Mouse (Mus musculus): ENCODE data around the gene Cntn4. TPM values are rescaled to one million over a fixed set of nuclear protein-coding genes. Genes with fewer than 3 reads are reported as not detected.
"Not testable (repeated sequence)": the region's sequence is repeated elsewhere in the genome, so short reads cannot be mapped to it uniquely, and the experiment has no call there.

Cntn4 gene
- polyA plus RNA-seq, 1 experiment: 0.15 TPM

DNA sequence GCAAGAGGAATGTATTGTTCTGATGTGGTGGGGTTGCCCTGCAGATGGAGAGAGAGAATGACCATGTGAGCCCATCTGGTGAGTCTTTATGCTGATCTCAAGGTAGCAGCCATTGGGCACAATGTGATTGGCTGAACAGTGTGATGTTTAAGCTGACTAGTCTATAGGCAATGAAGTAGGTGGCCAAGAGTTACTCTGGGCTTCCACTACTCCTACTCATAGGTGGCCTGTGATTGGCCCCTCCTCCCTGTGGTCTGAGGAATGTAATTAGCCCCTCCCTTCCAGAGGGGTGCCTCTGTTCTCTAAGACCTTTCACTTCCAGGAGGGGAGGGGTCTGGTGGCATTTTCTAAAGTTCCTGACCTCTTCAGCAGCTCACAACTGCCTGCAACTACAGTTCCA lies 663.7 kb downstream of the Cntn4 start:
- TF ChIP-seq POLR2A (IDR thresholded peaks at IDR 0.05; ENCODE audit: control insufficient read depth, low read depth, low read length) (no peak), CTCF (IDR thresholded peaks at IDR 0.05; ENCODE audit: control insufficient read depth, insufficient read depth, insufficient replicate concordance, low read depth, low read length) (no peak)
- Histone ChIP-seq H3K36me3 (ENCODE audit: control insufficient read depth, insufficient read depth, low read length) (no peaks in the 10 kb centered on the region), H3K27me3 (ENCODE audit: control insufficient read depth, insufficient read depth, low read length) (no peaks in the 10 kb centered on the region), H3K27ac (ENCODE audit: control insufficient read depth, insufficient read depth, low read depth, low read length) (no peak overlapping the region), H3K4me3 (ENCODE audit: control insufficient read depth, low read depth, low read length) (no peak overlapping the region), H3K4me1 (ENCODE audit: control insufficient read depth, insufficient read depth, low read length) (no peaks in the 10 kb centered on the region)

DNA sequence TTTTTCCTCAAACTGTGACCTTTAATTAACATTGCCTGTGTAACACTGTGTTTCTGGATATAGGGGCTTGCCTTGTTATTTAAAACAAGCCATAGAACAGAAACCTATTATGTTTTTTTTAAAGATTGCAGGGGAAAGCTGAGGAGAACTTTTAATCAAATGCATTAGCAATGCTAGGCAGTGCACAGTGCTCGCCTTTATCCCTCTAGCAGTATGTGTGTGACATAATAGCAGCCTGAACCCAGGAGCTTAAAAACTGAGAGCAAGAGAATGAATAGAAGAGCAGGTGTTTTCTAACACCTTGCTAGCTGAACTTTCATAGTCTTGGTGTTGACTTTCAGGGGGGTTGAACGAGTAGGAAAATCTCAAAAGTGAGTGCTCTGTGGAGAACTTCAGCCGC lies 672.6 kb downstream of the Cntn4 start:
- Histone ChIP-seq H3K27ac (ENCODE audit: control insufficient read depth, insufficient read depth, low read depth, low read length) (no peak overlapping the region), H3K4me3 (ENCODE audit: control insufficient read depth, low read depth, low read length) (no peak overlapping the region), H3K4me1 (ENCODE audit: control insufficient read depth, insufficient read depth, low read length) (no peaks in the 10 kb centered on the region), H3K27me3 (ENCODE audit: control insufficient read depth, insufficient read depth, low read length) (no peaks in the 10 kb centered on the region), H3K36me3 (ENCODE audit: control insufficient read depth, insufficient read depth, low read length) (no peaks in the 10 kb centered on the region)
- TF ChIP-seq CTCF (IDR thresholded peaks at IDR 0.05; ENCODE audit: control insufficient read depth, insufficient read depth, insufficient replicate concordance, low read depth, low read length) (no peak), POLR2A (IDR thresholded peaks at IDR 0.05; ENCODE audit: control insufficient read depth, low read depth, low read length) (no peak)

DNA sequence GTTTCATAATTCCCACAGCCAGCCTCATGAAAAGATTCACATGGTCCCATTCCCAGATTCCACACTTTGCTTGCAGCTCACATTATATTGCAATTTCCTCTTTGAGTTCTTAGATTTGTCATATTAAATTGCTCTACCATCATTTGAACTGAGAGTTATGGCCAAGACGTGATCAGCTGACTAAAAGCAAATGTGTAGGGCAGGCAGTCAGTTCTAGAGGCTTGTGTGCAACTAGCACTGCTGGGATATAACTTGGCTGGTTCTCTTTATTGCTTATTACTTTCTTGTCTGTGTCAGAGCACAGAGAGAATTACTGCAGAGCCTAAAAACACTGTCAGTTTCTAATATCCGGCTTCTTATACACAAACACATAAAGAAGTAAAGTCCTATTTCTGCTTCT lies 673.9 kb downstream of the Cntn4 start:
- TF ChIP-seq POLR2A (IDR thresholded peaks at IDR 0.05; ENCODE audit: control insufficient read depth, low read depth, low read length) (no peak), CTCF (IDR thresholded peaks at IDR 0.05; ENCODE audit: control insufficient read depth, insufficient read depth, insufficient replicate concordance, low read depth, low read length) (no peak)
- H3K27me3 ChIP-seq (ENCODE audit: control insufficient read depth, insufficient read depth, low read length): no peaks in the 10 kb centered on the region
- no peak overlapping the region for H3K27ac ChIP-seq (ENCODE audit: control insufficient read depth, insufficient read depth, low read depth, low read length)

DNA sequence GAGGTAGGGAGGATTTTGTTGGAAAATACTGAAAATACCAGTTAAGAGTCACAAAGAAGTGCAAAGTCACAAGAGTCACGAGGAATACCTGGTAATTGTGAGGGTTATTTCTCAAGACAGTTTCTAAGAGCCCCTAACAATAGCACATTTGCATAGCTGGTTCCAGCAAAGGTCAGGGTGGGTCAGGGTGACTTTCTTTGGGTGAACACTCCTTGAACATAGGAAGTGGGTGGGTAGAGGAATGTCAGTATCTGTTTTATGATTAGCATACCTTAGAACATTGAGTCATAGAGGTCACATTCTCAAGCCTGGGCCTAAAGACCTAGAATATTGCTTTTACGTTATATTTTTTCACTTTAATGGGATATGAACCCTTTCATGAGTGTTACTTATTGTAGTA lies 681.3 kb downstream of the Cntn4 start:
- H3K36me3 ChIP-seq (ENCODE audit: control insufficient read depth, insufficient read depth, low read length); H3K27ac ChIP-seq (ENCODE audit: control insufficient read depth, insufficient read depth, low read depth, low read length); H3K4me1 ChIP-seq (ENCODE audit: control insufficient read depth, insufficient read depth, low read length); H3K27me3 ChIP-seq (ENCODE audit: control insufficient read depth, insufficient read depth, low read length); H3K4me3 ChIP-seq (ENCODE audit: control insufficient read depth, low read depth, low read length): not testable (repeated sequence)

More for the DNA sequence above, 673.9 kb downstream of the Cntn4 start:
- Histone ChIP-seq H3K4me3 (ENCODE audit: control insufficient read depth, low read depth, low read length) (no peak overlapping the region), H3K36me3 (ENCODE audit: control insufficient read depth, insufficient read depth, low read length) (no peaks in the 10 kb centered on the region), H3K4me1 (ENCODE audit: control insufficient read depth, insufficient read depth, low read length) (no peaks in the 10 kb centered on the region)

DNA sequence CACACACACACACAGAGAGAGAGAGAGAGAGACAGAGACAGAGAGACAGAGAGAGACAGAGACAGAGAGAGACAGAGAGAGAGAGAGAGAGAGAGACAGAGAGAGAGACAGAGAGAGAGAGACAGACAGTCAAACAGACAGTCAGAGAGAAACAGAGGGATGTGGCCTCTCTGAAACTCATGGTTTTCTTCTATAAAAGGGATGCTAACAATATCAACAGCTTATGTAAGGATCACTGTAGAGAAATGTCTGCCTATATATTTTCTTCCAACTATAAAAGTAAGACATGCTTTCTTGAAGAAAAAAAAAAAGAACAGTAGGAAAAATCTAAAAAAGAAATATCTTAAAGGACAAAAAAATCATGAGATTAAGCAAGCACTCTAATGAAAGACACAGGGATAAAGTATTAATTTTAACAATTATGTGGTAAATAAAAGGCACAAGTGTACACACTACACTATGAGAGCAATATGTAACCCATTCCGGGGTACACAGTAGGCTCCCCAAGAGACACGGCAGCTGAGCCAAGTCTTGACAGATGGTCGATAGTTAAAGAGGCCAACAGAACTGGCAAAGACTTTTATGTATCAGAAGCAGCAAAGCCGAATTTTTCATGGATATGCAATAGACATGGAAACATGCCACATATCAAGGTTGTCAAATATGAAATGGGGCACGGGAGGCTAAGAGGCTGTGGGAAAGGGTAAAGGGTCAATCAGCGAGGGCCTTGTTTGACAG lies 704.0 kb downstream of the Cntn4 start:
- Histone ChIP-seq H3K27ac (ENCODE audit: control insufficient read depth, insufficient read depth, low read depth, low read length) (no peak overlapping the region), H3K4me1 (ENCODE audit: control insufficient read depth, insufficient read depth, low read length) (no peaks in the 10 kb centered on the region), H3K4me3 (ENCODE audit: control insufficient read depth, low read depth, low read length) (no peak overlapping the region), H3K27me3 (ENCODE audit: control insufficient read depth, insufficient read depth, low read length) (no peaks in the 10 kb centered on the region), H3K36me3 (ENCODE audit: control insufficient read depth, insufficient read depth, low read length) (no peaks in the 10 kb centered on the region)
- no peak for TF ChIP-seq CTCF (IDR thresholded peaks at IDR 0.05; ENCODE audit: control insufficient read depth, insufficient read depth, insufficient replicate concordance, low read depth, low read length)
- no peak for TF ChIP-seq POLR2A (IDR thresholded peaks at IDR 0.05; ENCODE audit: control insufficient read depth, low read depth, low read length)

DNA sequence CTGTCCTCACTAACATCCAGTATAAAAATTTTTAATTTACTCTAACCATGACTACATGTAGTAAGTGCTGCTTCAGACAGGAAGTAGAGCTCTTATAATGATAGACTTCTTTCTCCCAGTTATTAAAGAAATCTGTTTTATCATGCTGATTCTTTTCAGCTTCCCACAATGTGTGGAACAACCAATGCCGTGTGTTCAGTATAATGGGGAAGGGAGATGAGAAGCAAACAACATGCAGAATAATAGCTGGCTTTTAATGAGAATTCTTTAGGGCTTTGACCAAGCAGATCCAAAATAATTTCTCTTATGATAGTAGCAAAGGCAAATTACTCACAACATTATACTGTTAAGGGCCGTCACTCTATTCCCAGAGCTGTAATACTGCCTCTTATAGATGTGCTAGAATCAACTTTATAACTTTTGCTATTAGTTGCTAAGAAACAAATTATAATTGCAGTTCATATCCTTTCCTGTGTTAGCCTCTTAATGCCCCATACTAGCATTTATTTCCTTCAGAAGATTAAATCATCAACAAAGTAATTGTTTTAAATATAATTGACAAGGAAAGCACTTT lies 710.5 kb downstream of the Cntn4 start:
- H3K27ac ChIP-seq (ENCODE audit: control insufficient read depth, insufficient read depth, low read depth, low read length): no peak overlapping the region
- TF ChIP-seq CTCF (IDR thresholded peaks at IDR 0.05; ENCODE audit: control insufficient read depth, insufficient read depth, insufficient replicate concordance, low read depth, low read length) (no peak), POLR2A (IDR thresholded peaks at IDR 0.05; ENCODE audit: control insufficient read depth, low read depth, low read length) (no peak)
- no peaks in the 10 kb centered on the region for H3K4me1 ChIP-seq (ENCODE audit: control insufficient read depth, insufficient read depth, low read length)
- H3K36me3 ChIP-seq (ENCODE audit: control insufficient read depth, insufficient read depth, low read length): no peaks in the 10 kb centered on the region
- H3K27me3 ChIP-seq (ENCODE audit: control insufficient read depth, insufficient read depth, low read length): no peaks in the 10 kb centered on the region
- H3K4me3 ChIP-seq (ENCODE audit: control insufficient read depth, low read depth, low read length): no peak overlapping the region

DNA sequence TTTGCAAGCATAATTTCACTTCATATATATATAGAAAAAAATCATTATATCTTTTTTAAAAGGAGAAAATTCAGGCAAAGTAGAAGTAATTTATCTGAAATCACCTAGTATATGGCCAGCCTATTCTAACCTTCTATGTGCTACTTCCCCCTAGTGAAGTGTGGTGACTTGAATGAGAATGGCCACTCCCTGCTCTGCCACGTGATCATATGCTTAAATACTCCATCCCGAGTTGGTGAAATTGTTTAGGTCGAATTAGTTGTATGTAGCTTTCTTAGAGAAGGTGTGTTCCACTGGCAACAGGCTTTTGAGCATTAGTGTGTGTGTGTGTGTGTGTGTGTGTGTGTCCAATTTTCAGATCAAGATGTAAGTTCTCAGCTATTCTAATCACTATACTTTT lies 730.6 kb downstream of the Cntn4 start:
- TF ChIP-seq CTCF (IDR thresholded peaks at IDR 0.05; ENCODE audit: control insufficient read depth, insufficient read depth, insufficient replicate concordance, low read depth, low read length): no peak
- no peak overlapping the region for H3K27ac ChIP-seq (ENCODE audit: control insufficient read depth, insufficient read depth, low read depth, low read length)
- no peaks in the 10 kb centered on the region for H3K27me3 ChIP-seq (ENCODE audit: control insufficient read depth, insufficient read depth, low read length)
- H3K4me3 ChIP-seq (ENCODE audit: control insufficient read depth, low read depth, low read length): no peak overlapping the region
- no peaks in the 10 kb centered on the region for H3K4me1 ChIP-seq (ENCODE audit: control insufficient read depth, insufficient read depth, low read length)
- no peaks in the 10 kb centered on the region for H3K36me3 ChIP-seq (ENCODE audit: control insufficient read depth, insufficient read depth, low read length)
